Mouse (Mus musculus) G1E (cell line): ENCODE results near the gene Tmem8. TPM values are rescaled to one million over a fixed set of nuclear protein-coding genes. Genes with fewer than 3 reads are reported as not detected.
A peak's percentile ranks its signal among the peaks of the same experiment; 100 is the strongest.

ENCODE experiments used
- ATAC-seq: 2 replicates; pipeline ENCODE4 v1.8.0; 2016; ENCODE audit warnings: mild to moderate bottlenecking; ENCODE audit not compliant: insufficient number of reproducible peaks, poor library complexity, low FRiP score, severe bottlenecking; ENCODE audit errors: extremely low read depth
- DNase-seq: peaks from one replicate; pipeline ENCODE4 v3.0.0; 2012; ENCODE audit warnings: low spot score
- H3K27me3 ChIP-seq: 2 replicates; pipeline ENCODE4 v1.6.1; 2012; ENCODE audit warnings: mild to moderate bottlenecking, low read length, inconsistent platforms; ENCODE audit not compliant: insufficient read depth
- H3K36me3 ChIP-seq: replicated peaks from 2 replicates; pipeline ENCODE3; 2012; ENCODE audit warnings: mild to moderate bottlenecking, inconsistent platforms
- H3K4me1 ChIP-seq: 2 replicates; pipeline ENCODE4 v1.6.1; 2012; ENCODE audit warnings: low read depth, low read length, inconsistent platforms, mixed read lengths; ENCODE audit not compliant: insufficient read depth
- H3K4me3 ChIP-seq: 2 replicates; pipeline ENCODE4 v1.5.1; 2012; ENCODE audit warnings: low read depth, mild to moderate bottlenecking, inconsistent platforms, low read length, moderate library complexity, mixed read lengths
- H3K9me3 ChIP-seq: replicated peaks from 2 replicates; pipeline ENCODE4 v1.6.1; 2012; ENCODE audit warnings: inconsistent platforms
- CTCF ChIP-seq: IDR thresholded peaks from 2 replicates; pipeline ENCODE4 v1.5.1; 2012; ENCODE audit warnings: low read depth, low read length, inconsistent platforms, mixed read lengths
- GATA1 ChIP-seq: IDR thresholded peaks from 2 replicates; pipeline ENCODE4 v1.6.1; 2012; ENCODE audit warnings: borderline replicate concordance, low read length, inconsistent platforms, mixed read lengths
- GATA2 ChIP-seq: IDR thresholded peaks from 2 replicates; pipeline ENCODE4 v1.6.1; 2012; ENCODE audit warnings: low read depth, low read length, inconsistent platforms, borderline replicate concordance
- POLR2AphosphoS5 ChIP-seq: IDR thresholded peaks from 2 replicates; pipeline ENCODE4 v1.6.1; 2012; ENCODE audit warnings: low read depth, low read length, inconsistent platforms; ENCODE audit not compliant: insufficient replicate concordance
- TAL1 ChIP-seq: conservative IDR thresholded peaks from 2 replicates; pipeline ENCODE4 v1.6.1; 2012; ENCODE audit warnings: low read depth, low read length, inconsistent platforms, mixed read lengths
- polyA plus RNA-seq: library from polyadenylated mRNA; stranded (reverse); fragments of >175 nt; gene quantifications from 2 replicates; pipeline ENCODE4 v1.2.3, GENCODE M21; 2012
- total RNA-seq, 2 experiments: library from RNA; stranded (forward) in 1 of 2; stranded (reverse) in 1 of 2; fragments of 200-1000 nt in 1 of 2; fragments of >200 nt in 1 of 2; fragmentation: Nextera tagmentation in 1 of 2; gene quantifications; 2 replicates each; pipeline ENCODE4 v1.2.3; 2014 to 2017

Tmem8 gene
- total and polyA plus RNA-seq, 3 experiments, result 3.0 to 6.4 (median 3.5) TPM

- ATAC-seq, result no peak
- peaks cover 12% of the 10 kb centered on the region for H3K27me3 ChIP-seq
- DNase-seq, result no peak
Observed at GRCm38 (mm10) chr17:26070136-26070535, 43.0 kb upstream of the Tmem8 start.

DNA sequence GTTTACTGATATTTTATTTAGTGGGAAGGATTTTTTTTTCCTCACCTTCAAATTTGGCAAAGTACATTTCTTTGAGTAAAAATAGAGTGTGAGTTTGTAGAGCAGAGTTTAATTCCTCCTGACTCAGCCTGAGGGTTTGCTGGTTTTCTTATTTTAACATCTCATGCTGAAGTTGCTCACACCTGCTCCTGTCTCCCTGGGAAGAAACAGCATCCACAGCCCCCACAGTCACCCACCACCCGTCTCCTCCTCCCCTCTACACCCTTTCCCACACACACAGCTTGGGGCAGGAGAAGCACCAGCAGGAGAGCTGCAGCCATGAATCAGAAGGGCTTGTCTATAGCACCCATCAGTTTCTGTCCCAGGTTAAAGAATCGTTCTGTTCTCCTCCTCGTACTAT is 37.9 kb upstream of the Tmem8 start:
- Histone ChIP-seq H3K9me3 (no peaks in the 10 kb centered on the region), H3K4me3 (no peak overlapping the region), H3K27me3 (peaks cover 27% of the 10 kb centered on the region), H3K4me1 (peaks cover under 1% of the 10 kb centered on the region), H3K36me3 (no peaks in the 10 kb centered on the region)
- DNase-seq (no peak), ATAC-seq (no peak)
- TF ChIP-seq POLR2AphosphoS5 (no peak), GATA2 (no peak), GATA1 (no peak), TAL1 (no peak)

More at GRCm38 (mm10) chr17:26070136-26070535, 43.0 kb upstream of the Tmem8 start:
- H3K4me3 ChIP-seq, result peak overlapping the region; percentile 84; the same call in 1 of the 2 replicates
- peaks cover 28% of the 10 kb centered on the region for H3K36me3 ChIP-seq
- peaks cover 39% of the 10 kb centered on the region for H3K4me1 ChIP-seq
- TF ChIP-seq TAL1 (no peak), POLR2AphosphoS5 (no peak), GATA2 (no peak), CTCF (no peak), GATA1 (no peak)
- H3K9me3 ChIP-seq, result no peaks in the 10 kb centered on the region

- Histone ChIP-seq H3K4me1 (no peaks in the 10 kb centered on the region; the same call in none of the 2 replicates), H3K27me3 (peaks cover 15% of the 10 kb centered on the region), H3K36me3 (peaks cover 3% of the 10 kb centered on the region), H3K9me3 (no peaks in the 10 kb centered on the region), H3K4me3 (no peak overlapping the region)
- TF ChIP-seq GATA2 (no peak), POLR2AphosphoS5 (no peak), GATA1 (no peak), CTCF (no peak), TAL1 (no peak)
- DNase-seq, result no peak
- no peak for ATAC-seq
Observed at GRCm38 (mm10) chr17:26078851-26079250, 34.2 kb upstream of the Tmem8 start.

GRCm38 (mm10) chr17:26080867-26081266 is 32.2 kb upstream of the Tmem8 start:
- Histone ChIP-seq H3K9me3 (no peaks in the 10 kb centered on the region), H3K4me1 (no peaks in the 10 kb centered on the region; the same call in none of the 2 replicates), H3K4me3 (no peak overlapping the region), H3K36me3 (peaks cover 3% of the 10 kb centered on the region), H3K27me3 (peaks cover 10% of the 10 kb centered on the region)
- TF ChIP-seq GATA1 (no peak), POLR2AphosphoS5 (no peak), CTCF (no peak), TAL1 (no peak), GATA2 (no peak)
- ATAC-seq (no peak), DNase-seq (no peak)

GRCm38 (mm10) chr17:26087059-26087564 is 26.0 kb upstream of the Tmem8 start:
- DNase-seq, result no peak
- TF ChIP-seq TAL1 (no peak), GATA2 (no peak), CTCF (no peak), GATA1 (no peak), POLR2AphosphoS5 (no peak)
- Histone ChIP-seq H3K4me3 (no peak overlapping the region), H3K4me1 (peaks cover 11% of the 10 kb centered on the region), H3K36me3 (peaks cover 22% of the 10 kb centered on the region), H3K9me3 (no peaks in the 10 kb centered on the region), H3K27me3 (no peaks in the 10 kb centered on the region)
- ATAC-seq, result no peak

- peak; percentile 73 for DNase-seq
- TF ChIP-seq CTCF (peak; percentile 76), POLR2AphosphoS5 (no peak), GATA1 (no peak), TAL1 (no peak), GATA2 (no peak)
- Histone ChIP-seq H3K36me3 (peaks cover 37% of the 10 kb centered on the region), H3K9me3 (no peaks in the 10 kb centered on the region), H3K4me3 (peak within 1 kb of the TSS; percentile 68), H3K4me1 (peaks cover 28% of the 10 kb centered on the region), H3K27me3 (no peaks in the 10 kb centered on the region)
- ATAC-seq, result peak; percentile 49
Observed at GRCm38 (mm10) chr17:26089905-26090632, 23.0 kb upstream of the Tmem8 start, which contains the start of gene Decr2. TSS of gene Decr2 (minus strand) at chr17:26090337.
